8 mouse cellular contexts compared by ENCODE assay signal in the genomic region with DNA sequence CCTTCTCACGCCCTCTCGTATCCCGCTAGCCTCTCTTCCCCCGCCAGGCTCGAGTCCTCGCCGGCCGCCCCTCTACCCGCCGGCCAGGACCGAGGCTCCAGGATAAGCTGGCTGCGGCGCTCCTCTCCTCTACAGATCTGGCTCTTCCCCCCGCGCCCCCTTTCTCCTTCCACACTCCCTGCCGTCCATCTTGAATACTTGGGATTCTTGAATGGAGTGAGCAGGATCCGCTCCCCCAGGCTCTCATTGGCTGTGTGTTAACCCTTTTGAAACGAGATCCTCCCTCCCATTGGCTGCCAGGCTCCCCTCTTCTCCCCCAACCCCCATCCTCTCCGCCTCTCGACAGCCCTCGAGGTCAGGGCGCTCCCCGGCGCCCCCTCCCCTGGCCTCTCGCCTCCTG. TPM values are rescaled to one million over a fixed set of nuclear protein-coding genes. Genes with fewer than 3 reads are reported as not detected.
DNase-seq lines count a peak whose midpoint lies in the region; ATAC-seq and TF ChIP-seq lines count a peak whose summit lies in the region.

A gene (minus strand): TSS at position 95 of the 400 bp plus-strand sequence.

- no peak for TF ChIP-seq CTCF in brain, embryonic 14.5 days (IDR thresholded peaks at IDR 0.05; ENCODE audit: borderline replicate concordance, extremely low read depth, insufficient read depth, insufficient read length)

- H3K36me3 ChIP-seq in ES-E14 (ENCODE audit: control insufficient read depth, insufficient read depth, low read length, poor library complexity, severe bottlenecking) (peaks cover 13% of the 10 kb centered on the region), myocyte (ENCODE audit: control insufficient read depth, insufficient read depth) (no peaks in the 10 kb centered on the region)
- peaks cover 9% of the 10 kb centered on the region; the same call in 1 of the 2 replicates for H3K36me3 ChIP-seq in heart, embryonic 14.5 days (ENCODE audit: control insufficient read depth, insufficient read depth, low read length)
- peaks cover 17% of the 10 kb centered on the region for H3K36me3 ChIP-seq in kidney, embryonic 15.5 days
- peaks cover 35% of the 10 kb centered on the region for H3K36me3 ChIP-seq in liver, embryonic 12.5 days

- H3K4me2 ChIP-seq in heart, embryonic 14.5 days (ENCODE audit: low read length): peak within 1 kb of the TSS; percentile 88
- peak within 1 kb of the TSS; percentile 75 for H3K4me2 ChIP-seq in kidney, embryonic 15.5 days
- H3K4me2 ChIP-seq in liver, embryonic 12.5 days: peak within 1 kb of the TSS; percentile 89
- H3K4me2 ChIP-seq in myocyte (ENCODE audit: low read depth): peak within 1 kb of the TSS; percentile 92

- whole genome bisulfite sequencing in heart, embryonic 14.5 days: under 1% methylated on average over 25 of the region's 25 CpGs
- WGBS in kidney, embryonic 15.5 days: under 1% methylated on average over 25 of the region's 25 CpGs
- WGBS in liver, embryonic 12.5 days (ENCODE audit: insufficient replicate concordance): 1% methylated on average over 24 of the region's 25 CpGs

- peaks cover 26% of the 10 kb centered on the region for H3K79me2 ChIP-seq in myocyte (ENCODE audit: control insufficient read depth, insufficient read depth)

- H3K4me3 ChIP-seq in ES-E14 (ENCODE audit: insufficient read depth in 1 of 2, low read depth in 1 of 2, low read length in 2 of 2, poor library complexity in 1 of 2, severe bottlenecking in 1 of 2) (peak within 1 kb of the TSS; percentile 85 to 99), myocyte (peak within 1 kb of the TSS; percentile 99)
- H3K4me3 ChIP-seq in heart, embryonic 14.5 days (ENCODE audit: control insufficient read depth in 1 of 2, insufficient read depth in 1 of 2, low read depth in 1 of 2, low read length in 2 of 2): peak within 1 kb of the TSS; percentile 64 to 94
- peak within 1 kb of the TSS; percentile 96 for H3K4me3 ChIP-seq in kidney, embryonic 15.5 days (replicated peaks)
- H3K4me3 ChIP-seq in liver, embryonic 12.5 days: peak within 1 kb of the TSS; percentile 76

- H3ac ChIP-seq in myocyte (ENCODE audit: control insufficient read depth, insufficient read length): peak within 1 kb of the TSS; percentile 34

- peak within 1 kb of the TSS; percentile 99 for H3K9ac ChIP-seq in ES-E14 (ENCODE audit: insufficient read depth, low read depth, low read length, poor library complexity, severe bottlenecking)
- peak within 1 kb of the TSS; percentile 96 for H3K9ac ChIP-seq in heart, embryonic 14.5 days (ENCODE audit: low read length)
- H3K9ac ChIP-seq in kidney, embryonic 15.5 days: peak within 1 kb of the TSS; percentile 99
- H3K9ac ChIP-seq in liver, embryonic 12.5 days: peak within 1 kb of the TSS; percentile 90

- ATAC-seq in heart, embryonic 14.5 days (ENCODE audit: insufficient number of reproducible peaks, insufficient read depth, low FRiP score, low read depth): peak; percentile 92
- peak; percentile 89 for ATAC-seq in kidney, embryonic 15.5 days (replicated peaks; ENCODE audit: low FRiP score)
- peak; percentile 82 for ATAC-seq in liver, embryonic 12.5 days

- in situ Hi-C loops in ES-E14 (cut with MboI; ENCODE audit: low sequenced_read_pairs in 2 of 2, unreplicated experiment in 2 of 2): no loop called here

- peak within 1 kb of the TSS; percentile 99 for H3K27ac ChIP-seq in ES-E14 (ENCODE audit: insufficient read depth, low read depth, low read length, poor library complexity, severe bottlenecking)
- H3K27ac ChIP-seq in heart, embryonic 14.5 days (replicated peaks in 1 of 2; ENCODE audit: control insufficient read depth in 1 of 2, insufficient read depth in 1 of 2, low read depth in 2 of 2, low read length in 2 of 2): peak within 1 kb of the TSS; percentile 97 to 100
- H3K27ac ChIP-seq in kidney, embryonic 15.5 days: peak within 1 kb of the TSS; percentile 100
- peak within 1 kb of the TSS; percentile 90 for H3K27ac ChIP-seq in liver, embryonic 12.5 days

- H3K27me3 ChIP-seq in heart, embryonic 14.5 days (ENCODE audit: control insufficient read depth, insufficient read depth, low read length): no peaks in the 10 kb centered on the region
- H3K27me3 ChIP-seq in kidney, embryonic 15.5 days: no peaks in the 10 kb centered on the region
- H3K27me3 ChIP-seq in liver, embryonic 12.5 days (replicated peaks): peaks cover 15% of the 10 kb centered on the region; the same call in 1 of the 2 replicates
- no peaks in the 10 kb centered on the region for H3K27me3 ChIP-seq in myocyte (ENCODE audit: control insufficient read depth, insufficient read depth, insufficient read length)

- DNase-seq in ES-E14 (ENCODE audit: low read depth, low spot score): peak; percentile 92
- DNase-seq in brain, embryonic 14.5 days (ENCODE audit: low read depth): peak; percentile 98
- peak; percentile 63 for DNase-seq in fibroblast of lung, adult 2 months (ENCODE audit: low read depth)
- DNase-seq in urinary bladder, postnatal 14 days (ENCODE audit: low spot score): peak; percentile 76

- H3K9me3 ChIP-seq in ES-E14 (ENCODE audit: control insufficient read depth, insufficient read depth, low read depth, low read length): no peaks in the 10 kb centered on the region
- no peaks in the 10 kb centered on the region for H3K9me3 ChIP-seq in heart, embryonic 14.5 days (ENCODE audit: control insufficient read depth, low read length)
- H3K9me3 ChIP-seq in kidney, embryonic 15.5 days (replicated peaks): no peaks in the 10 kb centered on the region
- no peaks in the 10 kb centered on the region for H3K9me3 ChIP-seq in liver, embryonic 12.5 days (replicated peaks)

- peaks cover 3 to 8% of the 10 kb centered on the region in 2 experiments; a peak in 2 of 4 replicates for H3K4me1 ChIP-seq in ES-E14 (ENCODE audit: control insufficient read depth in 2 of 2, insufficient read depth in 2 of 2, low read length in 2 of 2, poor library complexity in 1 of 2)
- peaks cover 14 to 40% of the 10 kb centered on the region in 2 experiments for H3K4me1 ChIP-seq in heart, embryonic 14.5 days (ENCODE audit: control insufficient read depth in 2 of 2, insufficient read depth in 2 of 2, low read length in 2 of 2)
- peaks cover 47% of the 10 kb centered on the region for H3K4me1 ChIP-seq in kidney, embryonic 15.5 days
- H3K4me1 ChIP-seq in liver, embryonic 12.5 days: peaks cover 70% of the 10 kb centered on the region

- peak; percentile 39; the same call in 1 of the 2 replicates for TF ChIP-seq POLR2A in brain, embryonic 14.5 days (IDR thresholded peaks at IDR 0.05; ENCODE audit: borderline replicate concordance, extremely low read depth, insufficient read depth, insufficient read length, poor library complexity, severe bottlenecking)
- TF ChIP-seq POLR2A in myocyte (IDR thresholded peaks at IDR 0.05; ENCODE audit: insufficient read length, low read depth): peak; percentile 52

TF ChIP-seq in ES-E14, 5 proteins besides CTCF, POLR2A, EP300 and RAD21:
- TF ChIP-seq ZC3H11A (IDR thresholded peaks at IDR 0.05; ENCODE audit: borderline replicate concordance, low read depth, low read length) (no peak), HCFC1 (IDR thresholded peaks at IDR 0.05; ENCODE audit: borderline replicate concordance, insufficient read depth, low read length) (0 out of 2 replicates have a peak, but pooled peaks have one; percentile 20), ZNF384 (IDR thresholded peaks at IDR 0.05; ENCODE audit: low read depth, low read length) (no peak), MAFK (IDR thresholded peaks at IDR 0.05; ENCODE audit: insufficient read depth, low read depth, low read length) (no peak), CHD2 (IDR thresholded peaks at IDR 0.05; ENCODE audit: low read depth, low read length) (peak; percentile 65; the same call in 1 of the 2 replicates)

TF ChIP-seq in myocyte, 11 proteins besides CTCF, POLR2A, EP300 and RAD21:
- no peak for TF ChIP-seq MAX (IDR thresholded peaks at IDR 0.05; ENCODE audit: low read depth)
- TF ChIP-seq TCF12 (IDR thresholded peaks at IDR 0.05; ENCODE audit: insufficient read depth, poor library complexity, severe bottlenecking): no peak
- peak; percentile 12 for TF ChIP-seq POLR2AphosphoS2 (IDR thresholded peaks at IDR 0.05; ENCODE audit: insufficient read length, low read depth)
- no peak for TF ChIP-seq SRF (IDR thresholded peaks at IDR 0.05; ENCODE audit: control insufficient read depth, insufficient read length, low read depth)
- no peak for TF ChIP-seq REST (IDR thresholded peaks at IDR 0.05; ENCODE audit: insufficient read depth, insufficient read length)
- no peak for TF ChIP-seq TCF3 (IDR thresholded peaks at IDR 0.05; ENCODE audit: insufficient read length, low read depth)
- no peak for TF ChIP-seq MYOD1 (IDR thresholded peaks at IDR 0.05; ENCODE audit: control insufficient read depth in 1 of 3, insufficient read length in 2 of 3, low read depth in 2 of 3)
- no peak for TF ChIP-seq USF1 (IDR thresholded peaks at IDR 0.05; ENCODE audit: low read depth)
- no peak for TF ChIP-seq CEBPB (IDR thresholded peaks at IDR 0.05; ENCODE audit: insufficient read depth, poor library complexity, severe bottlenecking)

RNA-seq across cellular contexts. Expression of the gene that starts here (rescaled TPM):
- total RNA-seq in ES-E14 (2012; rRNA removed): 13.1 and 14.6 TPM in 2 replicates
- polyA plus RNA-seq in brain, embryonic 14.5 days (2012; rRNA removed): 6.8 and 7.6 TPM in 2 replicates
- 4.4 and 4.5 TPM in 2 replicates for polyA plus RNA-seq in heart, embryonic 14.5 days (2014; fragmentation: Nextera tagmentation; extraction: Ambion mirVana)
- polyA plus RNA-seq in kidney, embryonic 15.5 days (2015; fragmentation: Nextera tagmentation; extraction: Ambion mirVana): 13.2 and 13.7 TPM in 2 replicates
- polyA plus RNA-seq in liver, embryonic 12.5 days (2016; fragmentation: Nextera tagmentation; extraction: Ambion mirVana): 3.8 and 3.9 TPM in 2 replicates
- polyA plus RNA-seq in myocyte (2012; fragmentation: generic; extraction: Trizol): 3.0 TPM

Comparison
In these comparisons a context has a peak if more than half of its experiments do, and no peak if none do; other contexts are left out.
1. Peak in every context shown above with its lines: DNase-seq, ATAC-seq, H3K4me3 ChIP-seq and H3K27ac ChIP-seq.